Mouse (Mus musculus): ENCODE measurements at regions not wholly inside any gene's neighbourhood (a gene's known extent, or its start where the extent isn't known, plus 50 kb on each side); places are given as distances from the start of the nearest gene placed in this dataset.
"Not testable (repeated sequence)": the region's sequence is repeated elsewhere in the genome, so short reads cannot be mapped to it uniquely, and the experiment has no call there.

DNA sequence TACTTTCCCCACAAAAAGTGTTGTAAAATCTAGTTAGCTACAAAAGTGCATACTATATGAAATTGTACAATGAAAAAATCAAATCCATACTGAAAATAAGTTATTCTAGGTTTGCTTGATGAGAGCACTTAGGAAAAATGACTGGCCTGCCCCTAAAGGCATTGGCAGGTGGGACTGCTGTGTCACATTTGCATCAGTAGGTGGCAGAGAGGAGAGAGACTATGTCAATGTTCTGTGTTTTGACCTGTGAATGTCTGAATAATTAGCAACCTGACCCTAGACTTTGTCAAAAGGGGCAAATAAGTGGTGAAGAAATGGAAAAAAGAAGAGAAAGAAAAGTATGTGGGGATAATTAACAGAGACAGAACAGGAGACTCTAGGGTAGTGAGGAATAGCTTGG, 997.0 kb upstream of the Tacstd2 start:
- in situ Hi-C loops (cut with MboI; ENCODE audit: low sequenced_read_pairs) = no loop called here

DNA sequence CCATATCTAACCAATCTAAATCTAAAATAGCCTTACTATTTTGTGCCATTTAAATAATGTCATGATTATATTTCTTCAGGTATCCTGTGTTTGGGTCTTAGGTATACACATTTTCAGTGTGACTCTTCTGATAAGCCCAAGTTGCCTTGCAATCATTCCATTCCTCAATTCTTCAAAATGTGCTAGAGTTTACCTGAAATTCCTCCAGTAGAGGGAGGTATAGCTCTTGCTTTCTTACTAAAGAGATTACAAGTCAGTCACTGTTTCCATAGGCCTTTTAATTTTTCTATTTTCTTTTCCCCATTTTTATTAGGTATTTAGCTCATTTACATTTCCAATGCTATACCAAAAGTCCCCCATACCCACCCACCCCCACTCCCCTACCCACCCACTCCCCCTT, 968.3 kb upstream of the Tacstd2 start:
- in situ Hi-C loops (cut with MboI; ENCODE audit: low sequenced_read_pairs) = no loop called here

DNA sequence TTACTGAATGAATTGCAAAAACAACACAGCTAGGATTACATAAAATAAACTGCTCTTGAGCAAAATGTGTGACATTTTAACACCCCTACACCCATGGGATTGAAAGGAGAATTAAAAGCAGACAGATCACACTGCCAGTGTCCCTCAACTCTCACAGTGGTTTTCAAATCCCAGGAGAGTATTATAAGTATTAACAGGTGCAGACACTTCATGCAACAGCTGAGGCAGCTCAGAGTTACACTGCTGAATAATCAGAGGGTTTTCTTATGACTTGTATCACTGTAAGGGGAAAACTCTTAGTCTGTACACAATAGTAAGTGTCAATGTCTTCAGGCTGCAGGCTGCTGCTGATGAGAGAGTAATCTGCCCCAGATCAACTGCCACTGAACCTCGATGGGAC, 945.5 kb upstream of the Tacstd2 start:
- in situ Hi-C loops (cut with MboI; ENCODE audit: low sequenced_read_pairs) = loop anchor here (5.0 kb wide), 1 partner anchor 219 kb away; no protein-coding TSS in a partner anchor

DNA sequence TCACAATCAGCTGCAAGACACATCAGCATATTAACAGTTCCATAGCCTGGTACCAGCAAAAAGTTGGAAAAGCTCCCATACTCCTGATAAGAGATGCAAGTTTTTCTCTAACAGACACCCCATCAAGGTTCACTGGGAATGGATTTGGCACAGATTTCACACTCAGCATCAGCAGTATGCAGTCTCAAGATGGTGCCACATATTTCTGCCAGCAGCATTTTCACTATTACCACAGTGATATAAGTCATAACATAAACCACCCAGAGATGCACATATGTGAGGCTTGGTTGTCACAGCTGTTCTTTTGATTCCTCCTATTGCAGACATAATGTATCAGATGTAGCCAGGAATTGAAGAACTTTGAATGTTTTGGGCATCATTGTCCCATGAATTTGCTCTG, 939.3 kb upstream of the Tacstd2 start:
- in situ Hi-C loops (cut with MboI; ENCODE audit: low sequenced_read_pairs) = no loop called here

DNA sequence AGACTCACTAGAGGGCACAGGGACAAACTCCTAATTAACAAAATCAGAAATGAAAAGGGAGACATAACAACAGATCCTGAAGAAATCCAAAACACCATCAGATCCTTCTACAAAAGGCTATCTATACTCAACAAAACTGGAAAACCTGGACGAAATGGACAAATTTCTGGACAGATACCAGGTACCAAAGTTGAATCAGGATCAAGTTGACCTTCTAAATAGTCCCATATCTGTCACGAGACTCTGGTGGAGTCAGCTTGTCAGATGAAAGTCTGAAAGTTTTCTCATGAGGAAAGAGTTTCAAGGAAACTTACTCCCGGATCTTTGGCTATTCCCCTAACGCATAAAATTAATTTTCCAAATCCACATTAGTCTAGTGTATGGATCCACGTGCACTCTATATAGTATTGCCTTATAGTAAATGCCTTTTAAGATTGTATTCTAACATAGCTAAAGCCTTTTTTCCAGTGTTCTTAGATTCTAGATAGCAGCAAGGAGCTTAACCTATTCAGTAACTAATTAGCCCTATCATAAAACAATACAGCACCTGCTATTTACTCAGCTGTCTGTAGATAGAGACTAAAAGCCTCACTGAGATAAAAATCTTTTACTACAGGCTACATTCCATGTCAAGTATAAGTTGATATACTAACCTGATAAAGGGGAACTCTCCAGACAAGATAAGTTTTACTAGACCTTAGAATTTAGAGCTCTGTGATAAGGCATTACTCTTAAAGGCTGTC, 917.6 kb upstream of the Tacstd2 start:
- in situ Hi-C loops (cut with MboI; ENCODE audit: low sequenced_read_pairs) = not testable (repeated sequence)

DNA sequence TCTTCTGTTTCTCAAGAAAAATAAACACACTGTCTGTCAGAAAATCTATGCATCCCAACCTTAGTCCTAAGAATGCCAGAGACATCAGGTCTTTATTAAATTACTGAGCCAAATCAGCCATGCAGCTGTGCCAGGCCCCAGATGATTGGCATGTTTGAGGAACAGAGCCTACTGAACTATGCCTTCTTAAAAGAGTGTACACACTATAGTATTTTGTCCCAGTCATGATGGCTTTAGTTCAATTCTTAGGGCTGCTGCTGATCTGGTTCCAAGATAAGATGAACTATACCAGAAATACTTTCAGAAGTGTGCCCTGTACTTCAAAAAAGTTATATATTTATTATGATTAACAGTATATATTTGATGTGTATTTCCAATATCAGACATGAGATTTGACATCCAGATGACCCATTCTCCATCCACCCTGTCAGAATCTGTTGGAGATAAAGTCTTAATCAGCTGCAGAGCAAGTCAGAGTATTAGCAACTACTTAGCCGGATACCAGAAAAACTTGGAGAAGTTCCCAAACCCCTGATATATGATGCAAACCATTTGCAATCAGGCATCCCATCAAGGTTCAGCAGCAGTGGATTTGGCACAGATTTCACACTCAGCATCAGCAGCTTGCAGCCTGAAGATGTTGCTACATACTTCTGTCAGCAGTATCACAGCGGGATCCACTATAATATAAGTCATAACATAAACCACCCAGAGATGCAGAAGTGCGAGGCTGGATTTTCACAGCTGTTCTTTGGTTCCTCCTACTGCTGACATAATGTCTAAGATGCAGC, 913.6 kb upstream of the Tacstd2 start:
- in situ Hi-C loops (cut with MboI; ENCODE audit: low sequenced_read_pairs) = no loop called here

DNA sequence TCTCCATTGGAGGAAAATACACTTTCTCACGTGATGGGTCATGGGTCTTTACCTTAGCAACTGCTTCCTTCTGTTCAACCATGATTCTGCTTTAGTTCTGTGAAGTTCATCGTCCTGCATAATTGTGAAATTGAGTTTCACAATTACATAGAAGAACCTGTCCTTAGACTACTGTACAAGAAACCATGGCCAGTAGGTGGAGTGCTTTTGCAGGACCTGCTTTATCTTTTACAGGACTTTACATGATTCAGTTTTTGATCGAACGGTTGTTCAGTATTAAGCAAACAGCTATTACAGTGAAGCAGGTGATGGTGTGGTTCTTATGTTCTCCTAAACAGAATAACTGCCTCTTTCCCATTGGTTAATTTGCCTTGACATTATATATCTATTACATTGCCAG, 910.2 kb upstream of the Tacstd2 start:
- in situ Hi-C loops (cut with MboI; ENCODE audit: low sequenced_read_pairs) = no loop called here

DNA sequence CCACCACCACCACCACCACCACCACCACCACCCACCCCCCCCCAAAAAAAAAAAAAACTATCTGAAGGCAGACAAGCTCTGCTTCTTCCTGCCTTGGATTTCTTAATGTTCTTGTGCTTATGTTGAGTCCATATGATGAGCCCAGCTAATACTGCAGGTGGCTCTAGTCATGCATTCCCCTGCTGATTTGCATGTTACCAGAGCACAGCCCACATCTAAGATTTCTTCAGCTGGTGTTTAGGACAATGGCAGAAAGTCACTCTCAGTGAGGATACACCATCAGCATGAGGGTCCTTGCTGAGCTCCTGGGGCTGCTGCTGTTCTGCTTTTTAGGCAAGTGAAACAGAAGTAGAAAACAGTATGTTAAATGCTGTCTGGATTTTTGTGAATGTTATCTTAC, 901.6 kb upstream of the Tacstd2 start:
- in situ Hi-C loops (cut with MboI; ENCODE audit: low sequenced_read_pairs) = no loop called here
